Mouse (Mus musculus) liver, adult 2 months (tissue): ENCODE results near the gene Adpgk. TPM values are rescaled to one million over a fixed set of nuclear protein-coding genes. Genes with fewer than 3 reads are reported as not detected.

Source experiments
- DNase-seq: peaks from one replicate; pipeline ENCODE4 v3.0.0-alpha.2; 2011; ENCODE audit warnings: low read depth, low spot score; ENCODE audit errors: extremely low read depth
- H3K27ac ChIP-seq: fragments of 200-500 bp; replicated peaks from 2 replicates; pipeline ENCODE4 v1.5.1; 2012; ENCODE audit warnings: low read depth, mild to moderate bottlenecking, control low read depth, inconsistent platforms, low read length; ENCODE audit not compliant: insufficient read depth
- H3K27me3 ChIP-seq: fragments of 200-500 bp; 2 replicates; pipeline ENCODE4 v1.6.1; 2012; ENCODE audit warnings: mild to moderate bottlenecking, moderate library complexity, low read length, inconsistent platforms; ENCODE audit not compliant: control insufficient read depth, insufficient read depth
- H3K36me3 ChIP-seq: fragments of 200-500 bp; 2 replicates; pipeline ENCODE4 v1.6.1; 2012; ENCODE audit warnings: low read length, inconsistent platforms; ENCODE audit not compliant: control insufficient read depth, insufficient read depth
- H3K4me1 ChIP-seq: fragments of 200-500 bp; 2 replicates; pipeline ENCODE4 v1.6.1; 2011; ENCODE audit warnings: low read length; ENCODE audit not compliant: control insufficient read depth, insufficient read depth
- H3K4me3 ChIP-seq: fragments of 200-500 bp; 2 replicates; pipeline ENCODE4 v1.5.1; 2011; ENCODE audit warnings: low read depth, mild to moderate bottlenecking, control low read depth, low read length, moderate library complexity; ENCODE audit not compliant: insufficient read depth
- H3K79me2 ChIP-seq: fragments of 200-500 bp; 2 replicates; pipeline ENCODE4 v1.6.1; 2012; ENCODE audit warnings: inconsistent platforms, mild to moderate bottlenecking, low read length, moderate library complexity; ENCODE audit not compliant: control insufficient read depth, insufficient read depth
- H3K9ac ChIP-seq: fragments of 200-500 bp; 2 replicates; pipeline ENCODE4 v1.6.1; 2012; ENCODE audit warnings: low read depth, mild to moderate bottlenecking, control low read depth, inconsistent platforms, low read length
- CTCF ChIP-seq: fragments of 200-500 bp; IDR thresholded peaks from 2 replicates; pipeline ENCODE4 v1.5.1; 2011; ENCODE audit warnings: low read depth, low read length, control low read depth
- POLR2A ChIP-seq: fragments of 200-500 bp; IDR thresholded peaks from 2 replicates; pipeline ENCODE4 v1.6.1; 2011; ENCODE audit warnings: low read length, control low read depth; ENCODE audit not compliant: insufficient read depth; ENCODE audit errors: extremely low read depth
- WGBS: fragments of 180-500 bp; shearing (Covaris S2); methylation state at CpG from one replicate; pipeline ENCODE4 v1.1.7; 2018; 5-methylcytosine and 5-hydroxymethylcytosine counted together
- polyA plus RNA-seq: library from polyadenylated mRNA; depleted of rRNA; stranded (reverse); fragments of >200 nt; gene quantifications from 2 replicates; pipeline ENCODE4 v1.2.3, GENCODE M21; 2012
- total RNA-seq: library from RNA; depleted of rRNA; stranded (reverse); fragments of >200 nt; gene quantifications from 2 replicates; pipeline ENCODE4 v1.2.3, GENCODE M21; 2014

Adpgk gene
- total and polyA plus RNA-seq, 2 experiments = 7.9 to 11.3 TPM

DNA sequence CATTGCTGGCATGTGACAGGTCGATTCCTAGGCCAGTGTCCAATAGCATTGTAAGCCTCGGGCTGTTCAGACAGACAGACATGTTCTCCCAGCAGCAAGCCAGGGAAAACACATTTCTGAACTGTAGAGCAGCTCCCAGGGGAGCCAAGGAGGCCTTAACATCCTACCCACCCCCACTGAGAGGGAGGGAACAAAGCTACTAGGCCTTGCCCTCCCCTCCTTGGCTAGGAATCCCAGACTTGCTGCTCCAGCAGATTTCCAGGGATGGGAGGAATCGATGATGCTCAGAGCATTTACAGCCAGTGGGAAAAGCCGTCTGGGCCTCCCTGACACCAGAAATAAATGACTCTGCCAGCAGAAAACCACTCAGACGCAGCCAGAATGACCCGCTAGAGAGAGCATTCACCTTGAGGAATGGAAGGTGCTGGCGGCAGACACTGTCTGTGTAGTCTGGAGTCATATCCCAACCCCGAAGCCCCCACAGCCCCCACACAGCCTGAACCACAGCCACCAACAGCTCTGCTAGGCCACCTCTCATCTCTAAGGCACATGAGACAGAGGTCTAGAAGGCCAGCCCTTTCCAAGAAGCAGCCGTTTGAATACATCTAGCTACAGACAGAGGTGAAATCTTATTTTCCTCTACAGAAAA, 31.4 kb upstream of the Adpgk start:
- no peak for TF ChIP-seq CTCF
- Histone ChIP-seq H3K9ac (no peak overlapping the region), H3K36me3 (no peaks in the 10 kb centered on the region), H3K27ac (no peak overlapping the region), H3K79me2 (no peaks in the 10 kb centered on the region), H3K4me1 (no peaks in the 10 kb centered on the region), H3K4me3 (no peak overlapping the region), H3K27me3 (no peaks in the 10 kb centered on the region)
- no peak for DNase-seq
- WGBS = 86% methylated on average over 9 of the region's 9 CpGs

DNA sequence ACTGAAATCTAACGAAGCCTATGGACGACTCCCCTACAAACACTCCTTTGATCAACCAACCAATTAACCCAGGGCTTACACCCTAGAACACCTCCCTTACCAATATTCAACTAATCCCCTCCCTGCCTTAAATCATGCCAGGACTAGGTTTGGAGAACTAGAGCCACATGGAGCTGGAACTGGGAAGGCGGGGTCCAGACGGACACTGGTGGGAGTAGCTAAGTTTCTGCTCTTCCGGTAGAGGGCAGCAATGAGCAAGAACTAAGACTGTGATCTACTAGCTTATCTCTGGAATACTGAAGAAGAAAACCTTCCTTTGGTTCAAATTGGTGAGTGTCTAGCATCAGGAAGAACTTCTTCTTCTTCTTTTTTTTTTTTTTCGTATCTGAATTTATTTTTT, 25.0 kb upstream of the Adpgk start:
- Histone ChIP-seq H3K36me3 (no peaks in the 10 kb centered on the region), H3K4me1 (peaks cover 3% of the 10 kb centered on the region; the same call in 1 of the 2 replicates), H3K27ac (no peak overlapping the region), H3K79me2 (no peaks in the 10 kb centered on the region), H3K4me3 (no peak overlapping the region), H3K27me3 (no peaks in the 10 kb centered on the region), H3K9ac (no peak overlapping the region)
- TF ChIP-seq CTCF (peak; percentile 57), POLR2A (no peak)
- DNase-seq = peak; percentile 52
- WGBS = 48% methylated on average over 6 of the region's 6 CpGs

DNA sequence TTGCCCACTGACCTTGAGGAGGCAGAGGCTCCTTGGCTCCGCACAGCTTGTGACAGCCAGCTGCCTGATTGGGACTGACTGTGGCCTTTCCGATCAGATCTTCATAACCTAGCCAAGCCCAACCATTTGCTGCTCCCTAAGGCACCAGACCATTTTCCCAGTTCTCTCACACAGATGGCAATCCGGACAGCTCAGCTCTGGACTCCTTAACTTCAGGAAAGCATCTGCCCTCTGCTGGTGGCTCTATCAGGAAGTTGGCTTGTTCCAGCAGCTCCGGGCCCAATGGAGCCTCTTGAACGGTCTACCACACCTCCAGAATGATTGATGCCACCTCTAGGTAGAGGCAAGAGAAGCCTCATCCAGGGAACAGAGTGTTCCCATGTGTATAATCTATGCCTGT, 21.6 kb upstream of the Adpgk start:
- no peaks in the 10 kb centered on the region for H3K27me3 ChIP-seq
- H3K9ac ChIP-seq = no peak overlapping the region
- DNase-seq = peak; percentile 34
- no peak overlapping the region for H3K4me3 ChIP-seq
- no peak overlapping the region for H3K27ac ChIP-seq
- WGBS = 41% methylated on average over 5 of the region's 5 CpGs
- H3K36me3 ChIP-seq = no peaks in the 10 kb centered on the region
- TF ChIP-seq CTCF (peak; percentile 45), POLR2A (no peak)
- H3K79me2 ChIP-seq = no peaks in the 10 kb centered on the region
- peaks cover 3% of the 10 kb centered on the region; the same call in 1 of the 2 replicates for H3K4me1 ChIP-seq

DNA sequence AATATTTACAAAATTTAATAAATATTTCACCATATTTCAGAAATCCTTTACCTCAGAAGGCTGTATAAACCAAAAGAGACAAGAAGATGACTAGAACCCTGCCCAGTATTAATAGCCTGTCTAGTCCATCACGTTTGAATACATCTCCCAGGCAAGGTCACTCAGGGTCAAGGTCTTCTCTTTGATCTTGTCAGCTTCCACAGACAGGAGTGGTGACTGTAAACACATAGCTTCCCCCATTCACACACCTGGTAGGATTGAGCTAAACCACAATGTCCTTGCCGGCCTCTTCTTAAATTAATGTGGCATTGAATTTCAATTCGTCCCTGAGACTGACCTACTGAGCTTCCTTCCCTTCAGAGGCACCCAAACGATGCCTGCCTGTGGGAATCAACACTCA, 20.3 kb upstream of the Adpgk start:
- Histone ChIP-seq H3K27ac (no peak overlapping the region), H3K9ac (no peak overlapping the region), H3K36me3 (no peaks in the 10 kb centered on the region), H3K27me3 (no peaks in the 10 kb centered on the region), H3K4me3 (no peak overlapping the region), H3K79me2 (no peaks in the 10 kb centered on the region), H3K4me1 (peaks cover 3% of the 10 kb centered on the region; the same call in 1 of the 2 replicates)
- TF ChIP-seq POLR2A (no peak), CTCF (no peak)
- WGBS = 22% methylated on average over 4 of the region's 4 CpGs
- peak; percentile 26 for DNase-seq

GRCm38 (mm10) chr9:59271711-59272110, 19.6 kb upstream of the Adpgk start:
- no peak overlapping the region for H3K27ac ChIP-seq
- no peak for TF ChIP-seq CTCF
- no peak for TF ChIP-seq POLR2A
- H3K9ac ChIP-seq = no peak overlapping the region
- DNase-seq = peak; percentile 89
- no peaks in the 10 kb centered on the region for H3K36me3 ChIP-seq
- 20% methylated on average over 6 of the region's 6 CpGs for WGBS
- H3K27me3 ChIP-seq = no peaks in the 10 kb centered on the region
- H3K4me1 ChIP-seq = peaks cover 3% of the 10 kb centered on the region; the same call in 1 of the 2 replicates
- H3K79me2 ChIP-seq = no peaks in the 10 kb centered on the region
- H3K4me3 ChIP-seq = no peak overlapping the region

DNA sequence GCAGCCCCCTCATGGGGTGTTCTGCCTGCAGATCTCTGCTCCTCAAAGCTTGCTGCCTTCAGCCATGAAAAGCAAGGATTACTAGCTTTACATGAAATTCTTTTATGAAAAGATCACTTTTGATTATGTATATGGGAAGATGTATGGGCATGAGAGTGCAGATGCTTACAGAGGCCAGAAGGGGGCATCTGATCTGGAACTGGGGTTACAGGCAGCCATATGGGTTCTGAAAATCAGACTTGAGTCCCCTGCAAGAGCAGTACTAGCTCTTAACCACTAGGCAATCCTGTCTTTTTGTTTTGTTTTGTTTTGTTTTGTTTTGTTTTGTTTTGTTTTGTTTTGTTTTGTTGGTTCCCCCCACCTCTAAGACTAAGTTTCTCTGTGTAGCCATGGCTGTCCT, 18.2 kb upstream of the Adpgk start:
- Histone ChIP-seq H3K79me2 (no peaks in the 10 kb centered on the region), H3K9ac (no peak overlapping the region), H3K4me3 (no peak overlapping the region), H3K36me3 (no peaks in the 10 kb centered on the region), H3K27ac (no peak overlapping the region), H3K4me1 (peaks cover 3% of the 10 kb centered on the region; the same call in 1 of the 2 replicates), H3K27me3 (no peaks in the 10 kb centered on the region)
- DNase-seq = no peak
- TF ChIP-seq POLR2A (no peak), CTCF (no peak)
